Mouse (Mus musculus): ENCODE results near the gene Gm17606. TPM values are rescaled to one million over a fixed set of nuclear protein-coding genes. Genes with fewer than 3 reads are reported as not detected.

The Gm17606 gene
- polyA plus RNA-seq, 1 experiment from 2014 or later, result 0.99 TPM

DNA sequence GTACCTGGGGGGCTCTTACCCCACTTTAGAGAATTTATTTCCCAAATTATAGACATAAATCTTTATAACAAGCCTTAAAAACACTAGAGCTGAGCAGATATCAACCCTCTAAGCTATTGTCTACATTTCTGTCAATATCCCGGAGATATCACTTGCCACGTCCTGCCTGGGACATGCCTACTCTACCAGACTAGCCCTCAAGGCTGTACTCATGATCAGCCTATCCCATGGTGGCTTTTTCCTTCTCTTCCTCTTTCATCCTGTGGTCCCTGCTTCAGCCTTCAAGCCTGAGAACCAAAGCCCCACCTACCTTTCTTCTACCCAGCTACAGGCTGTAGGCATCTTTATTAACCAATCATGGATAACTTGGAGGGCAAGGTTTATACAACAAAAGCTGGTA, 11.0 kb upstream of the Gm17606 start:
- ATAC-seq (ENCODE audit: insufficient number of reproducible peaks, low FRiP score, low TSS enrichment, low read depth), result no peak
- H3K4me3 ChIP-seq, result no peak overlapping the region
- no peaks in the 10 kb centered on the region for H3K4me1 ChIP-seq
- 75% methylated on average over 2 of the region's 2 CpGs for WGBS
- H3K4me2 ChIP-seq, result no peak overlapping the region
- no peaks in the 10 kb centered on the region for H3K27me3 ChIP-seq
- no peak overlapping the region for H3K9ac ChIP-seq
- peaks cover 33% of the 10 kb centered on the region for H3K36me3 ChIP-seq
- H3K27ac ChIP-seq, result no peak overlapping the region
- no peaks in the 10 kb centered on the region for H3K9me3 ChIP-seq

DNA sequence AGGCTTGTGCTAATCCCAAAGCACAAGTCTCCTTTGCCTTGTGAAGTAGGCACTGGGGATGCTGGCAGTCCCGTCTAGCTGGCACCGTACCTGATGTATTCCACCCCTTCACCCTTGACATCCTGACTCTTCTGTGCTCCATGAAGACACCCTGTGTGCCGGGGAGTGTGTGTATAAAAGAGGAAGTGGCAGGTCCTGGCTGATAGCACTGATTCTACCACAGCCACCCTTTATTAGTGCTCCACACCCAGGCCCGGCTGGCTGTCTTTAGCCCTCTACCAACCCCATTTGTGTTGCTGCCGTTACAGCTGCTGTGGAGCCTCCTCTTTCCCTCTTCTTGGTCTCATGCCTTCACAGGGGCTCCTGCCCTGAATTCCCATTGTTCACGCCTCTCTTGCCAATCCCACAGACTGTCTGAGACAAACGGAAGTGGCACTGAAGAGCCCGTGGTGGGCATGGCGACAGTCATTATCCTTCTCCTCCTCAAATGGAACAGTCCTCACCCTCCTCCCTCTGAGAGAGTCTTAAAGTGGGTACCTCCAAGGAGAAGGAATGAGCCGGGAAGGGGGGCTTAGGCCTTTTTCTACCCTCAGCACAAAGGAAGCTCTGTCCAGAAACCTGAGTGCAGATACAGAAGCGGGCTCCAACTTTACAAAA, 10.0 kb upstream of the Gm17606 start:
- no peak overlapping the region for H3K4me2 ChIP-seq
- no peak for ATAC-seq (ENCODE audit: insufficient number of reproducible peaks, low FRiP score, low TSS enrichment, low read depth)
- 72% methylated on average over 11 of the region's 11 CpGs for WGBS

DNA sequence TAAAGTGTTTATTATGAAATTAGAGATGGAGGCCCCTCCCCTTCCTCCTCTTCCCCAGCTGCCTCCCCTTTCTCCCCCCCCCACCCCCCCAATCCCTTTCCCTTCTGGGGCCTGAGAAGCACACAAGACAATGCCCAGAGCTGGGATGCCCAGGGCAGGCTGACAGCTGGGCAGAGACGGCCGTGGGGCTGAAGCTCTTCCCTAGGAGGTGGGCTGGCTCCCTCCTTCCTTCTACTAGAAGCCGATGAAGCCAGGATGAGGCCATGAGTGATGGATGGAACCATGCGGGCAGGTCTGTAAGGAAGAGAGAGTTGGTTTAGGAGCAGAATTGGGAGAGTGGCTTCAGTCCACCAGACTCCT, 9.5 kb upstream of the Gm17606 start:
- H3K27me3 ChIP-seq, result no peaks in the 10 kb centered on the region
- WGBS, result 69% methylated on average over 4 of the region's 4 CpGs
- H3K36me3 ChIP-seq, result peaks cover 41% of the 10 kb centered on the region
- no peaks in the 10 kb centered on the region for H3K9me3 ChIP-seq
- H3K4me3 ChIP-seq, result no peak overlapping the region
- no peak for ATAC-seq (ENCODE audit: insufficient number of reproducible peaks, low FRiP score, low TSS enrichment, low read depth)
- H3K27ac ChIP-seq, result no peak overlapping the region
- H3K4me1 ChIP-seq, result no peaks in the 10 kb centered on the region
- no peak overlapping the region for H3K9ac ChIP-seq
- H3K4me2 ChIP-seq, result no peak overlapping the region

More for the DNA sequence above, 10.0 kb upstream of the Gm17606 start:
- Histone ChIP-seq H3K4me1 (no peaks in the 10 kb centered on the region), H3K9ac (no peak overlapping the region), H3K36me3 (peaks cover 36% of the 10 kb centered on the region), H3K4me3 (no peak overlapping the region), H3K9me3 (no peaks in the 10 kb centered on the region), H3K27ac (no peak overlapping the region), H3K27me3 (no peaks in the 10 kb centered on the region)

DNA sequence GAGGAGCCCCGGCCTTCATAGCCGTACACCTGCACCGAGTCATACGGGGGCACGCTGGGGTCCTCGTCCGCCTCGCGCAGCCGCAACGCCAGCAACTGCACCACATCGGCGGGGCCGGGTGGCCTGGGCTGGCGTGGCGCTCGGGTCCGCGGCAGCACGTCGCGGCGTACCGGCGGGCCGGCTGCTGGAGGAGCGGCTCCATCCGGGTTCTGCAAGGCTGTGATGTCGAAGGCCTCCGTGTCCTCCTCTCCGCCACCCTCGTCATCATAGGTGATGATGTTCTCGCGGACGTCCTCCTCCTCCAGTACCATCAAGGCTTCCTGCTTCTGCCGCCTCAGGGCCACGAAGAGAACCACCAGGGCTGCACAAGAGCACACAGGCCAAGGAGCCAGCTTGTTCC, 8.5 kb upstream of the Gm17606 start:
- H3K27ac ChIP-seq, result no peak overlapping the region
- 87% methylated on average over 37 of the region's 37 CpGs for WGBS
- H3K9ac ChIP-seq, result no peak overlapping the region
- H3K4me2 ChIP-seq, result no peak overlapping the region
- H3K27me3 ChIP-seq, result no peaks in the 10 kb centered on the region
- peaks cover 50% of the 10 kb centered on the region for H3K36me3 ChIP-seq
- ATAC-seq (ENCODE audit: insufficient number of reproducible peaks, low FRiP score, low TSS enrichment, low read depth), result no peak
- no peaks in the 10 kb centered on the region for H3K4me1 ChIP-seq
- H3K9me3 ChIP-seq, result no peaks in the 10 kb centered on the region
- no peak overlapping the region for H3K4me3 ChIP-seq

DNA sequence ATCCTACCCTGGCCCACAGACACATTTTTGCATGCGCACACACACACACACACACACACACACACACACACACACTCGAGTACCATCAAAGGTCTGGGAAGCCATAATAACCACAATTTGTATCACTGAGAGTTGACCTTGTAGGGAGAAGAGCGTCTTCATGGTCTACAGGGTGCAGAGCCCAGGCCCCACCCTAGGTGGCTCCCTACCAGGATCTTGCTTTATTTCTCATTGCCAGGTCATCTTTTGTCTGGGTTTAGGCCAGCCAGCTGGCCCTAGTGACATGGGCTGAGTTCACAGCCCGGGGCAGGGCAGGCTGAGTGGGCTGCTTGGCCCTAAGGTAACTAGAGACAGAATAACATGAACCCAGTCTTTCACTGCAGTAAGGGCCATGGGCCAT, 6.6 kb upstream of the Gm17606 start:
- no peak overlapping the region for H3K27ac ChIP-seq
- peaks cover 68% of the 10 kb centered on the region for H3K36me3 ChIP-seq
- WGBS, result 84% methylated on average over 4 of the region's 4 CpGs

DNA sequence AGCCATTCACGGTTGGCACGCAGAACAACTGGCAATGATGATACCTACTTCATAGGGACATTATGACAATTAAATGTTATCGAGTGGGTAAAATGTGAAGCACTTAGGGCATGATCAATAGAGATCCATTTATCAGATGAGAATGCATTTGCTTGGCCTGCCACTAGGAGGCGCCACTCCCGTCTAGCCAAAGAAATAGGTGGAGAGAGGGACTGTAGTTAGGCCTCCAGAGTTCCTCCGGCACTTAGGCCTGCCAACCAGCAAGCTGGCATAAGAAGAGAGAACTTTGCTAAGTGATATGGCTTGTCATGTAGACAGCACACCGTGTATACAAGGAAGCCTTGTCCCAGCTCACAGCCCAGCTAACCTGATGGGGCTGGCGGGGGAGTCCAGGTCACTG, 3.8 kb upstream of the Gm17606 start:
- Histone ChIP-seq H3K4me2 (no peak overlapping the region), H3K27me3 (no peaks in the 10 kb centered on the region), H3K9me3 (no peaks in the 10 kb centered on the region), H3K27ac (no peak overlapping the region), H3K4me1 (peaks cover 17% of the 10 kb centered on the region), H3K36me3 (peaks cover 60% of the 10 kb centered on the region), H3K4me3 (no peak overlapping the region), H3K9ac (no peak overlapping the region)
- ATAC-seq (ENCODE audit: insufficient number of reproducible peaks, low FRiP score, low TSS enrichment, low read depth), result no peak
- WGBS, result 52% methylated on average over 8 of the region's 8 CpGs

More for the DNA sequence above, 6.6 kb upstream of the Gm17606 start:
- no peak for ATAC-seq (ENCODE audit: insufficient number of reproducible peaks, low FRiP score, low TSS enrichment, low read depth)
- Histone ChIP-seq H3K9me3 (no peaks in the 10 kb centered on the region), H3K4me1 (peaks cover 3% of the 10 kb centered on the region), H3K4me3 (no peak overlapping the region), H3K27me3 (no peaks in the 10 kb centered on the region), H3K9ac (no peak overlapping the region), H3K4me2 (no peak overlapping the region)

DNA sequence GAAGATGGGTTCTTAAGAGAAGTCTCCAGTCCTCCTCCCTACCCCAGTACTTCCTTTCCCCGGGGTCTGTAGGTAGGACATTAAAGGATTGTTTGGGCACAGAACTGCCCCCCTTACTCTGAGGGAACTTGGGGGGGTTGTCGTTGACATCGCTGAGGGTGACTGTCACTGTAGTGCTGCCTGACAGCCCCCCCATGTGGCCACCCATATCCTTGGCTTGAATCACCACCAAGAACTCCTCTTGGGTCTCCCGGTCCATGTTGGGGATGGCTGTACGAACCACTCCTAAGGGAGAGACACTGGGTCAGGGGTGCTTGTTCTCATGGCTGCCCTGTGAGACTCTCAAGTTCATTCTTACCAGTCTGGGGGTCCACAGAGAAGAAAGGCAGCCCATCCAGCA, 2.5 kb upstream of the Gm17606 start:
- Histone ChIP-seq H3K27me3 (no peaks in the 10 kb centered on the region), H3K27ac (no peak overlapping the region), H3K4me2 (no peak overlapping the region), H3K9me3 (no peaks in the 10 kb centered on the region), H3K4me1 (peaks cover 17% of the 10 kb centered on the region), H3K36me3 (peaks cover 58% of the 10 kb centered on the region), H3K9ac (no peak overlapping the region), H3K4me3 (no peak overlapping the region)
- 80% methylated on average over 5 of the region's 5 CpGs for WGBS
- no peak for ATAC-seq (ENCODE audit: insufficient number of reproducible peaks, low FRiP score, low TSS enrichment, low read depth)

DNA sequence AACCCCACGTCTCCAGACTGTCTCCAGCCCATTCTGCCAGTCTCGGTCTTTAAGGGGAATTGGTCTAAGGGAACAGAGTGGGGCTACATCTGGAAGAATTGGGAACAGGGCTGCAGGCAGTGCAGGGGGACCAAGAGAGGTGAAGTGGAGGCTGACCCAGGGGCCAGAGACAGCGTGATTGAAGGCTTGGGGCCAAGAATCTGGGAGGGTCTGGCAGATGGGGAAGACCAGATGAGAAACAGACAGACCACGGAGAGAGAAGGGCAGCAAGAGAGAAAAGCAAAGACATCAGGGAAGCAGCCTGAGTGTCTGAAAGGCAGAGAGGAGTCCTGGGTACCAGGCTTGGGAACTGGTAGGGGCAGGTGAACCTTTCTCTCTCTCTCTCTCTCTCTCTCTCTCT, 631 bp upstream of the Gm17606 start:
- no peak for ATAC-seq (ENCODE audit: insufficient number of reproducible peaks, low FRiP score, low TSS enrichment, low read depth)
- Histone ChIP-seq H3K36me3 (peaks cover 65% of the 10 kb centered on the region), H3K4me1 (peaks cover 17% of the 10 kb centered on the region), H3K4me3 (peak overlapping the region; percentile 68), H3K9ac (no peak overlapping the region), H3K9me3 (no peaks in the 10 kb centered on the region), H3K27me3 (no peaks in the 10 kb centered on the region), H3K4me2 (peak overlapping the region; percentile 97), H3K27ac (no peak overlapping the region)
- 16% methylated on average over 4 of the region's 4 CpGs for WGBS

DNA sequence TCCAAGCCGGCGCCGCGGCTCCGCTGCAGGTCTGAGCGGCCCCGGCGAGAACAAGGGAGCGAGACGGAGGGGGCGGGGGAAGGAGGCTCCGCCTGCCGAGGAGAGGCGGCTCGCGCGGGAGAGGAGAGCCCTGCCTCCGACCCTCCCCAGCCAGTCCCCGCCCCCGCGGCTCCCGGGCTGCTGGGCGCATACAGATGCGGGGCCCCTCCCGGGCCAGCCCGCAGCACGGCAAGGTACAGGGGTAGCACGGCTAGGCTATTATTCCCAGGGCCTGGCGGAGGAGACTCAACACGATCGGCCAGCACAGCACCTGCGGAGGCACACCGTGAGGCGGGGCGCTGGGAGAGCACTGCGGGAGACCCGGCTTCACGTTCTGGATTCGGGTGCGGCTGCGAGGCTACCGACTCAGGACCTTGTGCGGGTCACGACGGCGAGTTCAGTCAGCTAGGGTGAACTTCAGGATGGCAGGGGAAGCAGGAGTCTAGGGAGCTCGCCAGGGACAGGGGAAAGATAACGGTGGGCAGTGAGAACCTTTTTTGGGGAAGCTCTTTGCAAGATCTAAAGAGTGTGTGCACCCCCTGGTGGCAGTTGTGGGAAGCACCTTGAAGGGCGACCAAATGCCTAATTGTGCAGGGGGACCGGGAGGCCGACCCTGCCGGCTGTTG, 685 bp downstream of the Gm17606 start, which contains the start of gene Cdh24:
Gene Cdh24, minus strand, starts transcription at position 60 of the 665 bp plus-strand sequence.
- peak within 1 kb of the TSS; percentile 68 for H3K4me3 ChIP-seq
- peaks cover 17% of the 10 kb centered on the region for H3K4me1 ChIP-seq
- H3K27me3 ChIP-seq, result no peaks in the 10 kb centered on the region
- ATAC-seq (ENCODE audit: insufficient number of reproducible peaks, low FRiP score, low TSS enrichment, low read depth), result peak; percentile 87
- H3K27ac ChIP-seq, result peak within 1 kb of the TSS; percentile 82
- H3K36me3 ChIP-seq, result peaks cover 68% of the 10 kb centered on the region
- H3K9me3 ChIP-seq, result no peaks in the 10 kb centered on the region
- under 1% methylated on average over 34 of the region's 52 CpGs for WGBS
- peak within 1 kb of the TSS; percentile 97 for H3K4me2 ChIP-seq
- H3K9ac ChIP-seq, result peak within 1 kb of the TSS; percentile 84

DNA sequence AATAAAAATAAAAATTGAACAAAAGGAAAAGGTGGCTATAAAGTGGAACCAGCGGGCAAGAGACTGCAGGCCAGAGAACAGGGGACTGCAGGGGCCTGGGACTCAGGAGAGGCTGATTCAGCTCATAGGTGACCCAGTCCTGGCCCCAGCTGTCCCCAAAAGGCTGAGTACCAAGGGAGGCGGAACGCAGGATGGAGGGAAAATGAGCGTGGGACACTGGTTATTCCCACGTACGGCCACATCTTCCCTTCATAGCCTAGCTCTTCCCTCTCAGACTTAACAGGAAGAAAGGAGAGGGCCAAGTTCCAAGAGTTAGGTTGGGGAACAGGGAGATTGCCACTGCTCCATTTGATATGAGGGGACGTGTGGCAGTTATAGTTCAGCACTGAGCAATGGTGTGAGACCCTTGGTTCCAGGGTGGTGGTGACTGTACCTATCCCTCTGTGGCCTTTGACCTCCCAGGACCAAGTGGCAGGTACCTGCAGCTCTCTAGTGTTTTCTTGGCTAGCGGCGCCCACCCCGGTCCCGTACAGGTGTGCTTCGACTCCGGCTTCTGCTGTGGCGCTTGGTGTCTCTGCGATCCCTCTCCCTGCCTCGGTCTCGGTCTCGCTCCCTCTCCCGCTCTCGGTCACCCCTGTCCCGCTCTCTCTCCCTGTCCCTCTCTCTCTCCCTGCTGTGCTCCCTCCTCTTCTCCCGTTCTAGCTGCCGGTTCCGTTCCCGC, 1.6 kb downstream of the Gm17606 start:
- WGBS, result 76% methylated on average over 25 of the region's 25 CpGs
- H3K9me3 ChIP-seq, result no peaks in the 10 kb centered on the region
- H3K4me1 ChIP-seq, result peaks cover 17% of the 10 kb centered on the region
- no peak for ATAC-seq (ENCODE audit: insufficient number of reproducible peaks, low FRiP score, low TSS enrichment, low read depth)
- peak overlapping the region; percentile 43; the same call in 1 of the 2 replicates for H3K27ac ChIP-seq
- H3K36me3 ChIP-seq, result peaks cover 69% of the 10 kb centered on the region
- no peaks in the 10 kb centered on the region for H3K27me3 ChIP-seq
- no peak overlapping the region for H3K4me3 ChIP-seq
- H3K9ac ChIP-seq, result no peak overlapping the region
- H3K4me2 ChIP-seq, result no peak overlapping the region

DNA sequence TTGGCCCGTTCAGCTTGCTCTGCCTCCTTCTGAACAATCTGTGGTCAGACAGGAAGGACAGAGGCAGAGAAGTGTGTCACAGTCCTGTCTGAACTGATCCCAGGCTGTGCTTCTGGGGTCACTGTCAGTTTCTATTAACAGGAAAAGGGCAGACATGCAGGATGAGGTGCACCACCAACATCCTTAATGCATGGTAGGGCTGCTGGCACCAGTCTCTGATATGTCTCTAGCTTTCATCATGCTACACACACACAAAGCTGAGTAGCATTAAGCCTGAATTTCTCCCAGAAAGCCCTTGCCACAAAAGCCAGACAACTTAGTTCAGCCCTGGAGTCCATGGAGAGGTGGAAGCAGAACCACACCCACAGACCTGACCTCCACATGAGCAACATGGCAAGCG, 2.3 kb downstream of the Gm17606 start:
- 80% methylated on average over 2 of the region's 2 CpGs for WGBS
- Histone ChIP-seq H3K4me1 (peaks cover 17% of the 10 kb centered on the region), H3K27me3 (no peaks in the 10 kb centered on the region), H3K9ac (no peak overlapping the region), H3K4me3 (no peak overlapping the region), H3K4me2 (no peak overlapping the region), H3K9me3 (no peaks in the 10 kb centered on the region), H3K27ac (no peak overlapping the region; the same call in 1 of the 2 replicates), H3K36me3 (peaks cover 69% of the 10 kb centered on the region)
- ATAC-seq (ENCODE audit: insufficient number of reproducible peaks, low FRiP score, low TSS enrichment, low read depth), result no peak

DNA sequence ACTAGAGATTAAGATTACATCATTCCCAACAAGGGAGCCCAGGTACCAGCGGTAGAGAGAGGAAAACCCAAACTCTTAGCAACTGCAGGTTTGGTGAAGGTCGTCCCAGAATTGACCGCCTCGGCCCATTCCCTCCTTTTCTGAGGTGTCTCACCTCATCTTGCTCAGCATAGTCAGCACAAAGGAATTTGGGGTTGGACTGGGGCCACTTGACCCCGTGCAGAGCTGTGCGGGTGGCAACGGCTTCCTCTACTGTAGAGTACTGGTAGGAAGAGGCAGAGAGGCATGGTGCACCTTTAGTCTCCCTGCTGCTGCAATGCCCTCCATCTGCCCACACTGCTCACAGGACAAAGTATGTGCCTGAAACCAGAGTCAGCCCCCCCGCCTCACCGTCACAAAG, 3.5 kb downstream of the Gm17606 start:
- peaks cover 70% of the 10 kb centered on the region for H3K36me3 ChIP-seq
- WGBS, result 85% methylated on average over 9 of the region's 9 CpGs

More for the DNA sequence above, 3.5 kb downstream of the Gm17606 start:
- Histone ChIP-seq H3K27me3 (no peaks in the 10 kb centered on the region), H3K4me3 (no peak overlapping the region), H3K4me2 (no peak overlapping the region), H3K9ac (no peak overlapping the region), H3K9me3 (no peaks in the 10 kb centered on the region), H3K27ac (no peak overlapping the region), H3K4me1 (peaks cover 13% of the 10 kb centered on the region)
- ATAC-seq (ENCODE audit: insufficient number of reproducible peaks, low FRiP score, low TSS enrichment, low read depth), result no peak

Measured in limb, embryonic 15.5 days (tissue).